Mouse (Mus musculus): ENCODE results near the gene Sh3rf1. TPM values are rescaled to one million over a fixed set of nuclear protein-coding genes. Genes with fewer than 3 reads are reported as not detected.
A peak's percentile ranks its signal among the peaks of the same experiment; 100 is the strongest.

The Sh3rf1 gene
- polyA plus RNA-seq, 1 experiment from 2014 or later, result 11.4 TPM

GRCm38 (mm10) chr8:61225581-61226395 is 2.1 kb downstream of the Sh3rf1 start:
- Histone ChIP-seq H3K9ac (no peak overlapping the region), H3K27ac (no peak overlapping the region), H3K9me3 (no peaks in the 10 kb centered on the region), H3K4me3 (peak overlapping the region; percentile 79), H3K27me3 (no peaks in the 10 kb centered on the region), H3K4me2 (peak overlapping the region; percentile 87), H3K36me3 (0 out of 2 replicates have a peak, but pooled peaks cover 2% of the 10 kb centered on the region), H3K4me1 (peaks cover 34% of the 10 kb centered on the region)
- 53% methylated on average over 20 of the region's 20 CpGs for WGBS
- ATAC-seq (ENCODE audit: insufficient number of reproducible peaks, low FRiP score, low TSS enrichment, low read depth), result no peak

DNA sequence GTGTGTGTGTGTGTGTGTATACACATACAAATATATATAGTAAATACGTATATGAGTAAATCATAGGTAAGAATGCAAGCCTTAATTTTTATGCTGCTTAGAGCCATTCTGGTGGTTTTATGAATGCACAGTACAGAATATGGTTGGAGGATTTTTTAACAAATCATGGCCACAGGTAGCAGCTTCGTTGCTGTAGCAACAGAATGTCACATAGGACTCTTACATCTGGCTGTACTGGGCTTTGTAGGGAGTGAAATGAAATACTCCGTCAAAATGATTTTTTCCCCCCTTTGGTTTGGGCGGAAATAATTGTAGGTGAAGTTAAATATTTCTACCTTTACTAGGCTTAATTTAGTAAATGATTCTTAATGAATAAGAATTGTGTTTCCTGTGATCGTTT is 3.0 kb downstream of the Sh3rf1 start:
- 0 out of 2 replicates have a peak, but pooled peaks cover 2% of the 10 kb centered on the region for H3K36me3 ChIP-seq
- H3K27ac ChIP-seq, result no peak overlapping the region
- WGBS, result 73% methylated on average over 5 of the region's 5 CpGs
- H3K4me3 ChIP-seq, result no peak overlapping the region; the same call in 1 of the 2 replicates
- no peak overlapping the region for H3K9ac ChIP-seq
- H3K4me2 ChIP-seq, result peak overlapping the region; percentile 87
- ATAC-seq (ENCODE audit: insufficient number of reproducible peaks, low FRiP score, low TSS enrichment, low read depth), result no peak
- no peaks in the 10 kb centered on the region for H3K9me3 ChIP-seq
- H3K4me1 ChIP-seq, result peaks cover 34% of the 10 kb centered on the region
- no peaks in the 10 kb centered on the region for H3K27me3 ChIP-seq

- WGBS, result 67% methylated on average over 8 of the region's 8 CpGs
- H3K36me3 ChIP-seq, result 0 out of 2 replicates have a peak, but pooled peaks cover 2% of the 10 kb centered on the region
- no peaks in the 10 kb centered on the region for H3K27me3 ChIP-seq
- H3K4me2 ChIP-seq, result no peak overlapping the region
- H3K27ac ChIP-seq, result no peak overlapping the region
- H3K4me3 ChIP-seq, result no peak overlapping the region
- no peak overlapping the region for H3K9ac ChIP-seq
- ATAC-seq (ENCODE audit: insufficient number of reproducible peaks, low FRiP score, low TSS enrichment, low read depth), result no peak
- no peaks in the 10 kb centered on the region for H3K9me3 ChIP-seq
- H3K4me1 ChIP-seq, result peaks cover 30% of the 10 kb centered on the region
Observed at GRCm38 (mm10) chr8:61228678-61229077, 5.0 kb downstream of the Sh3rf1 start.

GRCm38 (mm10) chr8:61229511-61230195 is 6.0 kb downstream of the Sh3rf1 start:
- Histone ChIP-seq H3K36me3 (0 out of 2 replicates have a peak, but pooled peaks cover 2% of the 10 kb centered on the region), H3K9me3 (no peaks in the 10 kb centered on the region), H3K4me2 (no peak overlapping the region), H3K27ac (no peak overlapping the region), H3K9ac (no peak overlapping the region), H3K4me3 (no peak overlapping the region), H3K27me3 (no peaks in the 10 kb centered on the region), H3K4me1 (peaks cover 30% of the 10 kb centered on the region)
- ATAC-seq (ENCODE audit: insufficient number of reproducible peaks, low FRiP score, low TSS enrichment, low read depth), result no peak
- 63% methylated on average over 12 of the region's 12 CpGs for WGBS

DNA sequence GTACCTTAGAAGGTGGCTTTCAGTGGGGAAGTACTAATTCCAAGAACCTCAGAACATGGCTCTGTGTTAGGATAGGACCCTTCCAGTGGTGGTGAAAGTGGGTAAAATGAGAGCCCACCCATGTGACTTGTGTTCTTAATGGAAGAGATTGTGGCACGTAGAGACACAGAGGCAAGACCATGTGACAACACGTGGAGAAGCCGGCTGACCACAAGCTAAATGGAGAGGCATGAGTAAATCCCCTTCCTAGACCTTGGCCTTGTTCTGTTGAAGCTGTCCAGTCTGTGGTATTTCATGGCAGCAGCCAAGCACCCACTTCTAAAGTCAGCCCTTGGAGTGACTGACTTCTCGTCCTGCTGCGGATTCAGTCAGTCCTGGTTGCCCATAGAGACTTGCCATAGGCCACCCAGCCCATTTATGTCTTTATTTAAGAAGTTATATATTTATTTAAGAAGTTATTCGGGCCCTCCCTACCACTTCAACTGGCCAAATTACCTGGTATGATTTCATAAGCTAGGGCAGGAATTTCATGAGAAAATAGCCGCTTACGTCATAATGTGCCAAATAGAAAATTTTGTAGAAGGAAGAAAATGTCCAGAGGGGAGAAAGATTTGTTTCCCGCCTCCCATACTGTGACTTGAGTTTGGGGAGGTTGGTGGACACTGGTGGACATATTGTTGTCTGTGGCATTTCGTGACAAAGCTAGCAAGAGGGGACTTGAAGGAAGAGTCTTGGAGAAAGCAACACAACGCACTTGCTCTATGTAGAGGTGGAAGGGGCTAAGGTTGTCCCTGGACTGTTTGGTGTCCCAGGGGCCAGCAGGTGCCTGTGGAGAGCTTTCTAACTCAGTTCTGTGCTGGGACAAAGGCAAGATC is 7.4 kb downstream of the Sh3rf1 start:
- Histone ChIP-seq H3K36me3 (0 out of 2 replicates have a peak, but pooled peaks cover 2% of the 10 kb centered on the region), H3K4me1 (peaks cover 21% of the 10 kb centered on the region), H3K27me3 (no peaks in the 10 kb centered on the region), H3K4me2 (no peak overlapping the region), H3K4me3 (no peak overlapping the region), H3K9ac (no peak overlapping the region), H3K27ac (no peak overlapping the region), H3K9me3 (no peaks in the 10 kb centered on the region)
- no peak for ATAC-seq (ENCODE audit: insufficient number of reproducible peaks, low FRiP score, low TSS enrichment, low read depth)
- WGBS, result 87% methylated on average over 11 of the region's 11 CpGs

DNA sequence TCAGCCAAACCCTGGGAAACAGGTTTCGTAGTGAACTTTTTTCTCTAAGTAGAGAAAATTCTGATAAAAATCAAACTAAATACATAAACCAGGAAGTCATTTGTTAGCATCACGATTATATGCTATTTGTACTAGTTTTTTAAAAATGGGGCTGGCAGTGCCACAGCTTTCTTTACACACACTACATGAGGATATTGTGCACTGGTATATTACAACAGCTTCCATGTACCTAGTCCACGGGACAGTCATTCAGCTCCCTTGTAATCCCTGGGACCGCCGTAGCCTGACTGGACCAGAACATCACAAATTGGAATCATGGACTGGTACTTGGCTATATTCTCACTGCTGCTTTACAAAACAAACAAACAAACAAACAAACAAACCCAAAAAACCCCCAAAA is 11.8 kb downstream of the Sh3rf1 start:
- no peaks in the 10 kb centered on the region for H3K9me3 ChIP-seq
- no peak overlapping the region for H3K27ac ChIP-seq
- WGBS, result 82% methylated on average over 5 of the region's 5 CpGs
- H3K27me3 ChIP-seq, result no peaks in the 10 kb centered on the region
- H3K4me3 ChIP-seq, result no peak overlapping the region
- H3K36me3 ChIP-seq, result 0 out of 2 replicates have a peak, but pooled peaks cover 2% of the 10 kb centered on the region
- H3K4me2 ChIP-seq, result no peak overlapping the region
- H3K4me1 ChIP-seq, result no peaks in the 10 kb centered on the region
- ATAC-seq (ENCODE audit: insufficient number of reproducible peaks, low FRiP score, low TSS enrichment, low read depth), result no peak
- no peak overlapping the region for H3K9ac ChIP-seq

- no peak overlapping the region for H3K9ac ChIP-seq
- no peaks in the 10 kb centered on the region for H3K9me3 ChIP-seq
- no peaks in the 10 kb centered on the region for H3K27me3 ChIP-seq
- H3K27ac ChIP-seq, result no peak overlapping the region
- WGBS, result 62% methylated on average over 9 of the region's 9 CpGs
- H3K4me2 ChIP-seq, result no peak overlapping the region
- no peak for ATAC-seq (ENCODE audit: insufficient number of reproducible peaks, low FRiP score, low TSS enrichment, low read depth)
- H3K36me3 ChIP-seq, result no peaks in the 10 kb centered on the region
- no peak overlapping the region for H3K4me3 ChIP-seq
- no peaks in the 10 kb centered on the region for H3K4me1 ChIP-seq
Observed at GRCm38 (mm10) chr8:61236506-61237268, 13.0 kb downstream of the Sh3rf1 start.

DNA sequence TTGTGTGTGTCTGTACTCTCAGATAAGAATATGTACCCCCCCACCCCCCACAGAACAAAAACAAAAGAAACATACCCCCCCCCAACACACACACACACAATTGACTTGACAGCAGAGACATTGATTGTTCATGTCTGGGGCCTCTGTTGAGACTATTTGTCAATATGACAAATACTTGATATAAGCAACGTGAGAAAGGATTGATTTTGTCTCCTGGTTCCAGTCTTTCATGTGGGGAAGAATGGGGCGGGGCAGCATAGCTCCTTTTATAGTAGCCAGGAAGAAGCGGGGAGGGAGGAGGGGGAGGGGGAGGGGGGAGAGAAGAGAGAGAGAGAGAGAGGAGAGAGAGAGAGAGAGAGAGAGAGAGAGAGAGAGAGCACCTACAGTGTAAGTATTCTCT is 15.9 kb downstream of the Sh3rf1 start:
- no peak overlapping the region for H3K27ac ChIP-seq
- 0 out of 2 replicates have a peak, but pooled peaks cover 3% of the 10 kb centered on the region for H3K36me3 ChIP-seq
- no peak for ATAC-seq (ENCODE audit: insufficient number of reproducible peaks, low FRiP score, low TSS enrichment, low read depth)
- WGBS, result 48% methylated on average over 3 of the region's 3 CpGs
- no peaks in the 10 kb centered on the region for H3K9me3 ChIP-seq
- no peak overlapping the region for H3K4me3 ChIP-seq
- H3K9ac ChIP-seq, result no peak overlapping the region
- no peaks in the 10 kb centered on the region for H3K4me1 ChIP-seq
- no peak overlapping the region for H3K4me2 ChIP-seq
- no peaks in the 10 kb centered on the region for H3K27me3 ChIP-seq

- Histone ChIP-seq H3K9me3 (no peaks in the 10 kb centered on the region), H3K27me3 (no peaks in the 10 kb centered on the region), H3K27ac (no peak overlapping the region), H3K4me2 (no peak overlapping the region), H3K4me3 (no peak overlapping the region), H3K4me1 (no peaks in the 10 kb centered on the region), H3K36me3 (0 out of 2 replicates have a peak, but pooled peaks cover 3% of the 10 kb centered on the region), H3K9ac (no peak overlapping the region)
- WGBS, result 70% methylated on average over 8 of the region's 8 CpGs
- no peak for ATAC-seq (ENCODE audit: insufficient number of reproducible peaks, low FRiP score, low TSS enrichment, low read depth)
Observed at GRCm38 (mm10) chr8:61241229-61241628, 17.6 kb downstream of the Sh3rf1 start.

GRCm38 (mm10) chr8:61242896-61243295 is 19.2 kb downstream of the Sh3rf1 start:
- ATAC-seq (ENCODE audit: insufficient number of reproducible peaks, low FRiP score, low TSS enrichment, low read depth), result no peak
- Histone ChIP-seq H3K4me1 (0 out of 2 replicates have a peak, but pooled peaks cover 3% of the 10 kb centered on the region), H3K27ac (no peak overlapping the region), H3K4me2 (no peak overlapping the region), H3K4me3 (no peak overlapping the region), H3K9me3 (no peaks in the 10 kb centered on the region), H3K9ac (no peak overlapping the region), H3K36me3 (0 out of 2 replicates have a peak, but pooled peaks cover 3% of the 10 kb centered on the region), H3K27me3 (no peaks in the 10 kb centered on the region)
- 96% methylated on average over 19 of the region's 19 CpGs for WGBS

DNA sequence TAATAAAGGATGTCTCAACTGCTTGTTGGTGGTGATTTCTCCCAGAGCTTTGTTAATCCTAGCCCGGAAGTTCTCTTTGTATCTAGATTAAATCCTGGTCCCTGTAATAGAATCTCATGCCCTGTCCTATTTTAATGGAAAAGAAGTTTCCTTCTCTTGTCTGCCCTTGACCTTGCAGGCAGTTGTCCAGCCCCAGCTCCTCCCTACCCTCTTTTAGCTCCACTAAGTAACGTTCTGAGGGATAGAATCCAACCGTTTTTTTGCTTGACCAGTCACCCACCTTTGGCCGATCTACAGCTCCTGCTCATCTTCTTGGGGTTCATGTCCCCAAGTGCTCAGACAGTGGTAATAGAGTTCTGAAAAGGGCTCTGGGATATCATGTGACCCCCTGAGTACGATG is 19.8 kb downstream of the Sh3rf1 start:
- Histone ChIP-seq H3K4me1 (0 out of 2 replicates have a peak, but pooled peaks cover 3% of the 10 kb centered on the region), H3K9me3 (no peaks in the 10 kb centered on the region), H3K4me3 (no peak overlapping the region), H3K27ac (no peak overlapping the region), H3K27me3 (no peaks in the 10 kb centered on the region), H3K9ac (no peak overlapping the region), H3K4me2 (no peak overlapping the region), H3K36me3 (0 out of 2 replicates have a peak, but pooled peaks cover 3% of the 10 kb centered on the region)
- ATAC-seq (ENCODE audit: insufficient number of reproducible peaks, low FRiP score, low TSS enrichment, low read depth), result no peak
- 92% methylated on average over 5 of the region's 5 CpGs for WGBS
